Comparison of ENCODE assay signal across 14 mouse cellular contexts in genomic region chr8:125718914-125719313, GRCm38 (mm10). TPM values are rescaled to one million over a fixed set of nuclear protein-coding genes. Genes with fewer than 3 reads are reported as not detected.
DNase-seq lines count a peak whose midpoint lies in the region; ATAC-seq and TF ChIP-seq lines count a peak whose summit lies in the region.
"Had no signal": no experiment of that assay in that cellular context is flagged by ENCODE, and none has a peak within 500 bp of the region (broad histone marks: within the 10 kb centered on the region; RNA-seq: fewer than 3 reads in every experiment).

No protein-coding gene starts in this region.

- no peak overlapping the region for H3K4me3 ChIP-seq in left cerebral cortex, adult 2 months
- H3K4me3 ChIP-seq in ES-Bruce4 (ENCODE audit: low read depth, low read length), result no peak overlapping the region
- H3K4me3 ChIP-seq: forebrain, embryonic 10.5 days; limb, embryonic 12.5 days; myocyte; stomach, embryonic 15.5 days had no signal

- intact Hi-C loops in left cerebral cortex, adult 2 months (cut with DNase I), result no loop called here

- no peak overlapping the region for H3K9ac ChIP-seq in ES-Bruce4 (ENCODE audit: low read depth, poor library complexity, severe bottlenecking)
- H3K9ac ChIP-seq: limb, embryonic 12.5 days; stomach, embryonic 15.5 days had no signal

- TF ChIP-seq EP300 in ES-Bruce4 (IDR thresholded peaks at IDR 0.05; ENCODE audit: insufficient read depth, low read depth, low read length), result no peak

- TF ChIP-seq POLR2A in ES-Bruce4 (IDR thresholded peaks at IDR 0.05; ENCODE audit: insufficient read depth, low read length), result no peak

- DNase-seq in left cerebral cortex, adult 2 months (ENCODE audit: extremely low spot score in 1 of 2, low spot score in 2 of 2), result no peak
- no peak for DNase-seq in left cerebral cortex, adult 11 months (ENCODE audit: low spot score)
- DNase-seq in B cell, adult 2 months, result peak; percentile 21 to 22
- no peak for DNase-seq in cerebellum, adult 18-20 months
- no peak for DNase-seq in thymus, postnatal 0 days (ENCODE audit: low spot score)
- DNase-seq: gastrocnemius, postnatal 10 days; kidney, adult 8-10 months had no signal

- H3K9me3 ChIP-seq in ES-Bruce4 (replicated peaks; ENCODE audit: control insufficient read depth, insufficient read depth, low read length, poor library complexity, severe bottlenecking), result 0 out of 2 replicates have a peak, but pooled peaks cover 3% of the 10 kb centered on the region
- H3K9me3 ChIP-seq: forebrain, embryonic 10.5 days; limb, embryonic 12.5 days; stomach, embryonic 15.5 days had no signal

- no peaks in the 10 kb centered on the region for H3K36me3 ChIP-seq in ES-Bruce4 (ENCODE audit: control insufficient read depth, insufficient read depth, low read length, poor library complexity, severe bottlenecking)
- H3K36me3 ChIP-seq: forebrain, embryonic 10.5 days; limb, embryonic 12.5 days; stomach, embryonic 15.5 days had no signal

- H3K27me3 ChIP-seq in ES-Bruce4 (ENCODE audit: control insufficient read depth, insufficient read depth, low read length, poor library complexity, severe bottlenecking), result no peaks in the 10 kb centered on the region
- H3K27me3 ChIP-seq: limb, embryonic 12.5 days; stomach, embryonic 15.5 days had no signal

- H3K27ac ChIP-seq in left cerebral cortex, adult 2 months, result no peak overlapping the region
- H3K27ac ChIP-seq in ES-Bruce4 (ENCODE audit: insufficient read depth, low read length), result no peak overlapping the region
- H3K27ac ChIP-seq: forebrain, embryonic 10.5 days; limb, embryonic 12.5 days; stomach, embryonic 15.5 days had no signal

- TF ChIP-seq CTCF in left cerebral cortex, adult 2 months (IDR thresholded peaks at IDR 0.05), result peak; percentile 48
- peak; percentile 67 for TF ChIP-seq CTCF in ES-Bruce4 (IDR thresholded peaks at IDR 0.05; ENCODE audit: low read depth, low read length)

- H3K4me1 ChIP-seq in ES-Bruce4 (ENCODE audit: control insufficient read depth, insufficient read depth, low read length), result peaks cover 3% of the 10 kb centered on the region
- H3K4me1 ChIP-seq: stomach, embryonic 15.5 days had no signal

- peak; percentile 45; the same call in 1 of the 2 replicates for ATAC-seq in common myeloid progenitor, adult 5-6 weeks (replicated peaks; ENCODE audit: low read depth, poor library complexity, severe bottlenecking)
- no peak; the same call in 1 of the 2 replicates for ATAC-seq in frontal cortex, adult (ENCODE audit: low TSS enrichment)

RNA-seq across cellular contexts. Expression of gene Ntpcr, which starts 10.8 kb away (rescaled TPM):
- 10 to 100 TPM; 23.3 to 23.7 TPM for total RNA-seq in left cerebral cortex, adult 2 months (2021)
- polyA plus RNA-seq in ES-Bruce4 (2011; ENCODE audit: insufficient read depth, insufficient read length, low read depth, missing spikeins), result 14.4 and 15.8 TPM in 2 replicates
- total RNA-seq in common myeloid progenitor, adult 5-6 weeks (2017), result 22.8 and 35.2 TPM in 2 replicates
- 32.2 and 38.2 TPM in 2 replicates for polyA plus RNA-seq in thymus, postnatal 0 days (2015; fragmentation: Nextera tagmentation; extraction: Ambion mirVana)

RNA-seq across cellular contexts. Expression of gene Map10, which starts 49.3 kb away (rescaled TPM):
- 1 to 10 TPM; 4.3 to 4.5 TPM for total RNA-seq in left cerebral cortex, adult 2 months (2021)
- 3.3 and 5.0 TPM in 2 replicates for polyA plus RNA-seq in ES-Bruce4 (2011; ENCODE audit: insufficient read depth, insufficient read length, low read depth, missing spikeins)
- total RNA-seq in common myeloid progenitor, adult 5-6 weeks (2017), result 3.2 and 3.3 TPM in 2 replicates
- 2.5 and 3.5 TPM in 2 replicates for polyA plus RNA-seq in thymus, postnatal 0 days (2015; fragmentation: Nextera tagmentation; extraction: Ambion mirVana)
- polyA plus RNA-seq: myocyte had no signal

Comparison
In these comparisons a context has a peak if more than half of its experiments do, and no peak if none do; other contexts are left out.
1. DNase-seq: peak in B cell, adult 2 months (2 of 2); none in left cerebral cortex, adult 2 months (0 of 2), left cerebral cortex, adult 11 months (single experiment), cerebellum, adult 18-20 months (0 of 2) and thymus, postnatal 0 days (single experiment).